Mouse (Mus musculus): ENCODE measurements around the gene Gm49388. TPM values are rescaled to one million over a fixed set of nuclear protein-coding genes. Genes with fewer than 3 reads are reported as not detected.
"Not testable (repeated sequence)": the region's sequence is repeated elsewhere in the genome, so short reads cannot be mapped to it uniquely, and the experiment has no call there.

Gene Gm49388
- polyA plus RNA-seq, 1 experiment from 2014 or later, result 0.43 TPM

- ATAC-seq (ENCODE audit: insufficient read depth) (no peak), DNase-seq (no peak)
- Histone ChIP-seq H3K9me3 (ENCODE audit: low read depth, low read length) (no peaks in the 10 kb centered on the region), H3K9ac (no peak overlapping the region), H3K4me3 (ENCODE audit: low read depth, low read length) (no peak overlapping the region), H3K36me3 (ENCODE audit: insufficient read depth) (no peaks in the 10 kb centered on the region), H3K4me1 (ENCODE audit: insufficient read depth) (no peaks in the 10 kb centered on the region), H3K27me3 (ENCODE audit: insufficient read depth, low read length) (no peaks in the 10 kb centered on the region), H3K4me2 (no peak overlapping the region), H3K27ac (ENCODE audit: low read depth) (no peak overlapping the region)
- no peak for TF ChIP-seq CTCF (IDR thresholded peaks at IDR 0.05; ENCODE audit: low read depth)
- WGBS, result 89% methylated on average over 3 of the region's 3 CpGs
These were observed 37.1 kb downstream of the Gm49388 start for GRCm38 (mm10) chr7:127822494-127822893.

- peak overlapping the region; percentile 64 for H3K9ac ChIP-seq
- TF ChIP-seq CTCF (IDR thresholded peaks at IDR 0.05; ENCODE audit: low read depth), result peak; percentile 28
- H3K27me3 ChIP-seq (ENCODE audit: insufficient read depth, low read length), result no peaks in the 10 kb centered on the region
- whole genome bisulfite sequencing, result 70% methylated on average over 11 of the region's 11 CpGs
- peak overlapping the region; percentile 56 for H3K4me3 ChIP-seq (ENCODE audit: low read depth, low read length)
- ATAC-seq (ENCODE audit: insufficient read depth) (peak; percentile 38; the same call in 1 of the 2 replicates), DNase-seq (peak; percentile 18)
- H3K4me1 ChIP-seq (ENCODE audit: insufficient read depth), result no peaks in the 10 kb centered on the region
- peak overlapping the region; percentile 76 for H3K4me2 ChIP-seq
- no peak overlapping the region for H3K27ac ChIP-seq (ENCODE audit: low read depth)
- no peaks in the 10 kb centered on the region for H3K9me3 ChIP-seq (ENCODE audit: low read depth, low read length)
- H3K36me3 ChIP-seq (ENCODE audit: insufficient read depth), result no peaks in the 10 kb centered on the region
These were observed 38.1 kb downstream of the Gm49388 start for GRCm38 (mm10) chr7:127823236-127824171.

GRCm38 (mm10) chr7:127824176-127824871, 38.9 kb downstream of the Gm49388 start, which contains the start of the genes Stx4a and Stx1b:
Gene Stx4a (plus strand): TSS chr7:127824294.
Gene Stx1b (minus strand): TSS chr7:127824549.
- TF ChIP-seq CTCF (IDR thresholded peaks at IDR 0.05; ENCODE audit: low read depth), result no peak
- 3% methylated on average over 35 of the region's 38 CpGs for WGBS
- ATAC-seq (ENCODE audit: insufficient read depth), result peak; percentile 67; the same call in 1 of the 2 replicates

DNA sequence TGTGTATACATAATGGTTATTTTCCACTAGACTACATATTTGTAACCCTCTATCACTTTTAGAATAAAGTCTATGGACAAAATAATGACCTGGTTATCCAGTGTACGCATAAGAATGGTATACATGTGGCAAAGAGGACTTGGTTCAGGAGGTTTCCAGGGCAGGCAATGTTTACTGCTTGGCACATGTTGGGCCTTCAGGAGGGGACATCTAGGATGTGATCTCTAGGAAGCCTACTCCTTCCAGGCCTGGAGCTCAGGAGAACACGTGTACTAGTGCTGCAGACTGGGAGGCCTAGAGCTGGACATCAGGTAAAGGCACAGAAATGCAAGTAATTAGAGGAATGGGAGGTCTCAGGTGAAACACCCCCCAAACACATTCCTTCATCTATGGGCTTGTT, 50.1 kb downstream of the Gm49388 start:
- no peak overlapping the region for H3K4me3 ChIP-seq (ENCODE audit: low read depth, low read length)
- WGBS, result 68% methylated on average over 2 of the region's 2 CpGs
- DNase-seq, result no peak
- no peak for TF ChIP-seq CTCF (IDR thresholded peaks at IDR 0.05; ENCODE audit: low read depth)
- H3K4me2 ChIP-seq, result no peak overlapping the region
- H3K27ac ChIP-seq (ENCODE audit: low read depth), result no peak overlapping the region
- no peak for ATAC-seq (ENCODE audit: insufficient read depth)
- no peaks in the 10 kb centered on the region for H3K9me3 ChIP-seq (ENCODE audit: low read depth, low read length)
- no peaks in the 10 kb centered on the region for H3K27me3 ChIP-seq (ENCODE audit: insufficient read depth, low read length)
- H3K4me1 ChIP-seq (ENCODE audit: insufficient read depth), result no peaks in the 10 kb centered on the region
- no peak overlapping the region for H3K9ac ChIP-seq
- no peaks in the 10 kb centered on the region for H3K36me3 ChIP-seq (ENCODE audit: insufficient read depth)

More at GRCm38 (mm10) chr7:127824176-127824871, 38.9 kb downstream of the Gm49388 start, which contains the start of the genes Stx4a and Stx1b:
- Histone ChIP-seq H3K9ac (peak within 1 kb of the TSS; percentile 64), H3K4me1 (ENCODE audit: insufficient read depth) (no peaks in the 10 kb centered on the region), H3K4me2 (peak within 1 kb of the TSS; percentile 76), H3K9me3 (ENCODE audit: low read depth, low read length) (no peaks in the 10 kb centered on the region), H3K36me3 (ENCODE audit: insufficient read depth) (no peaks in the 10 kb centered on the region), H3K4me3 (ENCODE audit: low read depth, low read length) (peak within 1 kb of the TSS; percentile 56), H3K27ac (ENCODE audit: low read depth) (0 out of 2 replicates have a peak within 1 kb of the TSS, but pooled peaks have one; percentile 24), H3K27me3 (ENCODE audit: insufficient read depth, low read length) (no peaks in the 10 kb centered on the region)
- peak; percentile 18 for DNase-seq

DNA sequence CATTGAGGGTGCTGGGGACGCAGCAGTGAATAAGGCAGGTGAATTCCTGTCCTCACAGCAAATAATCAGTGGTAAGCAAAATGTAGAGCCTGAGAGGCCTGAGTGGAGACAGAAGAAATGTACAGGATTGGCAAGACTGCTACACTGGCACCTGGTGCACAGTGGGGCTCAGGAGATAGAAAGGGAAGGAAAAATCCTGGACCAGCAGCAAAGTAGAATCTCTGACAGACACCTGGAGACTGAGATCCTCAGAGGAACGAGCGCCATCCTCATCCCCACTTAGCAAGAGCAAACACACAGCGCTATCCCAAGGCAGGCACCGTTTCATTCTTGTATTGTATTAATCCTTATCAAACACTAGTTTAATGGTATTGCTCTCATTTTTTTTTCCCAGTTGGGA, 52.1 kb downstream of the Gm49388 start:
- Histone ChIP-seq H3K27me3 (ENCODE audit: insufficient read depth, low read length) (no peaks in the 10 kb centered on the region), H3K4me3 (ENCODE audit: low read depth, low read length) (no peak overlapping the region), H3K4me2 (no peak overlapping the region), H3K9me3 (ENCODE audit: low read depth, low read length) (no peaks in the 10 kb centered on the region), H3K36me3 (ENCODE audit: insufficient read depth) (no peaks in the 10 kb centered on the region), H3K27ac (ENCODE audit: low read depth) (no peak overlapping the region), H3K9ac (no peak overlapping the region), H3K4me1 (ENCODE audit: insufficient read depth) (0 out of 2 replicates have a peak, but pooled peaks cover 6% of the 10 kb centered on the region)
- 83% methylated on average over 5 of the region's 5 CpGs for WGBS
- no peak for TF ChIP-seq CTCF (IDR thresholded peaks at IDR 0.05; ENCODE audit: low read depth)
- no peak for ATAC-seq (ENCODE audit: insufficient read depth)
- no peak for DNase-seq

DNA sequence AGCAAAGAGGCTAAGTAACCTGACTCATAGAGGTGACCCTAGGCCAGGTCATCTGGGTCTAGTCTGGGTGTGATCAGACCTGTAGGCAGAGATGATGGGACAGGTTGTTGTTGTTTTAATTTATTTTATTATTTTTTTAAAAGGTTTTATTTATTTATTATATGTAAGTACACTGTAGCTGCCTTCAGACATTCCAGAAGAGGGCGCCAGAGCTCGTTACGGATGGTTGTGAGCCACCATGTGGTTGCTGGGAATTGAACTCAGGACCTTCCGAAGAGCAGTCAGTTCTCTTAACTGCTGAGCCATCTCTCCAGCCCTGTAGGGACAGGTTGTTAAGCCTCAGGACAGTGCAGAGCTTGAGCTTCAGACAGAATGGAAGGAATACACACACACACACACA, 52.5 kb downstream of the Gm49388 start:
- H3K9me3 ChIP-seq (ENCODE audit: low read depth, low read length); ATAC-seq (ENCODE audit: insufficient read depth); H3K4me1 ChIP-seq (ENCODE audit: insufficient read depth); H3K36me3 ChIP-seq (ENCODE audit: insufficient read depth); H3K4me2 ChIP-seq; H3K27ac ChIP-seq (ENCODE audit: low read depth); DNase-seq; H3K9ac ChIP-seq; H3K4me3 ChIP-seq (ENCODE audit: low read depth, low read length); H3K27me3 ChIP-seq (ENCODE audit: insufficient read depth, low read length): not testable (repeated sequence)
- WGBS, result 71% methylated on average over 4 of the region's 4 CpGs

- H3K36me3 ChIP-seq (ENCODE audit: insufficient read depth), result peaks cover 16% of the 10 kb centered on the region
- H3K27ac ChIP-seq (ENCODE audit: low read depth); H3K4me1 ChIP-seq (ENCODE audit: insufficient read depth); H3K4me2 ChIP-seq; ATAC-seq (ENCODE audit: insufficient read depth); H3K4me3 ChIP-seq (ENCODE audit: low read depth, low read length); H3K9ac ChIP-seq; H3K27me3 ChIP-seq (ENCODE audit: insufficient read depth, low read length); H3K9me3 ChIP-seq (ENCODE audit: low read depth, low read length); DNase-seq: not testable (repeated sequence)
- WGBS, result 64% methylated on average over 2 of the region's 2 CpGs
These were observed 54.6 kb downstream of the Gm49388 start for GRCm38 (mm10) chr7:127840031-127840430.

Measured in lung, embryonic 14.5 days (tissue).